Mouse (Mus musculus) kidney, adult 18-20 months (tissue): ENCODE results near the gene Prcd.
"Not testable (repeated sequence)": the region's sequence is repeated elsewhere in the genome, so short reads cannot be mapped to it uniquely, and the experiment has no call there.

ENCODE experiments used
- DNase-seq: peaks from one replicate; pipeline ENCODE4 v3.0.0; 2021

The Prcd gene

DNA sequence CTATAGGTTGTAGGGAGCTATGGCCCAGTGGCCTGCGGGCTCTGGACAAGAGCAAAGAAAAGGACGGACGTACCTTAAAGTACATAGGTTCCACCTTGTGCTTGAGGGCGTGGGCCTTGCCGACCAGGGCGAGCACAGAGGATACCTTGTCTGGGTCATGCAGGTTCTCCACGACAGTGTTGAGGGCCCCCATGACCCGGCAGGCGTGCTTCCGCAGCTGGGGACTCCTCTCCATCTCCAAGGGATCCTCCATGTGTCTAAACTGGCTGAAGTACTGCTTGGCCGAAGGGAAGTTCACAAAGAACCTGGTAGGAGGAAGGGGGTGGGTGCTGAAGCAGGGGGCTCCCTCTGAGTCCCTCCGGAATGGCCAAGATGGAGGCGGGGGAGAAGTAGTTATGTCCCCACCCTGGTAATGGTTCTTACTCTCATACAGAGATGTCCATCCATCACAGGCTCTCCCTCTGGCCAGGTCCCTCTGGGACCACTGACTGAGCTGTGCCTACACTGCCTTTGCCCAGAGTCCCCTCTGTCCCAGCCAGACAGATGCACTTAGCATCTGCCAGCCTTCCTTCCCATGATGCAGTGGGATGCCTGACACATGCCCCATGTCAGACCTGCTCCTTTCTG, 3.5 kb upstream of the Prcd start:
- no peak for DNase-seq

GRCm38 (mm10) chr11:116650811-116651210, 2.5 kb upstream of the Prcd start:
- no peak for DNase-seq

- no peak for DNase-seq
Measured at GRCm38 (mm10) chr11:116651339-116651738, 2.0 kb upstream of the Prcd start.

DNA sequence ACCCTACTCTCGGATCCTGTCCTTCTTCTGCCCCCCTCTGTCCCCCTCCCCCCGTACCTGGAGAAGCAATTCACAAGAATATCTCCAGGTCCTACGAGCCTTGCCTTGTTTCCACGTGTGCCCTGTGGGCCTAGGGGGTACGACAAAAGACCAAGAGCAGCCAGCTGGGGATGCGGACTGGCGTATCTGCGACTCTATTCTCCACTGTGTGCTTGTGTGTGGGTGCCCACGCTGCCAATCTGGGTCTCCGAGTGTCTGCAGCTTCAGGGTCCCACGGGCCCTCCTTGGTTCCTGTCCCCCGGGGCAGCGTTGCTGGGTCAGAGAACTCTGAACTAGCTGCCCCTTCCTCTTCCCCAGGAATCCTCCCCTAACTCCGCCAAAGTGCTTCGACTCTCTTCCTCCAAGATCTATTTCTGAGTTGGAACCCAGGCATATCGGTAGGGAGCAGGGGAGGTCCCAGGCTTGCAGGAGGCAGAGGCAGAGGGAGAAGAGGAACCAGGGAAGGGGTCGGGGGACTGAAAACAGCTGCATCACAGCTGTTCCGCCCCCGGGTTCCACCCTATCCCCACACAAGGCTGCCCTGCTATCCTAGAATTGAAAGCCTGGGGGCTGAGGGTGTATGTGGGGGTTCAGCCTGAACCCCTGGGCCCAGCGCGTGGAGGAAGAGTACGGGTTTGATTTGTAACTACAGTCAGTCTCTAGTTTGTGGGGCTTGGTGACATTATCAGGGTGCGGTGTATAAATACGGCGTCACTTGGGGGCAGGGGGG, 820 bp upstream of the Prcd start:
- no peak for DNase-seq

DNA sequence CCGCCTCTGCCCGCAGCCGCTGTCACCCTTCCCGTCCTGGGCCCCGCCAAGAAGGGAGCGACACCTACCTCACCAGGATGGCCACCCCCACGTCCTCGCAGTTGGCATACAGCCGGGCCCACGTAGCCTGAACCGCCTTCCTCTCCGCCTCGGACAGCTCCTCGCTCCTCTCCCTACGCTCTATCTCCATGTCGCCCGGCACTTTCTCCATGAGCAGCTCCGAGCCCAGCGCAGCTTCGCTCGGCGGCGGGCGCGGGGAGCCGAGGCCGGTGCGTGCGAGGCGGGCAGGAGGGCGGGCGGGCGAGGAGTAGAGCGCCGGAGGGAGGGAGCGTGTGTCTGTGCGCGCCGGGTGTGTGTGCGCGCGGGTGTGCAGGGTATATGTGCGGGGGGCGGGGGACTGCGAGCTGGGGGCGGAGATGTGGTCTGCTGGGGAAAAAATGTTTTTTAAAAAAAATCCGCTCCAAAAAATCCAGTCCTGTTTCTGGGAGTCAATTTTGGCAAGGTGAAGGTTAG, 431 bp downstream of the Prcd start:
- no peak for DNase-seq

DNA sequence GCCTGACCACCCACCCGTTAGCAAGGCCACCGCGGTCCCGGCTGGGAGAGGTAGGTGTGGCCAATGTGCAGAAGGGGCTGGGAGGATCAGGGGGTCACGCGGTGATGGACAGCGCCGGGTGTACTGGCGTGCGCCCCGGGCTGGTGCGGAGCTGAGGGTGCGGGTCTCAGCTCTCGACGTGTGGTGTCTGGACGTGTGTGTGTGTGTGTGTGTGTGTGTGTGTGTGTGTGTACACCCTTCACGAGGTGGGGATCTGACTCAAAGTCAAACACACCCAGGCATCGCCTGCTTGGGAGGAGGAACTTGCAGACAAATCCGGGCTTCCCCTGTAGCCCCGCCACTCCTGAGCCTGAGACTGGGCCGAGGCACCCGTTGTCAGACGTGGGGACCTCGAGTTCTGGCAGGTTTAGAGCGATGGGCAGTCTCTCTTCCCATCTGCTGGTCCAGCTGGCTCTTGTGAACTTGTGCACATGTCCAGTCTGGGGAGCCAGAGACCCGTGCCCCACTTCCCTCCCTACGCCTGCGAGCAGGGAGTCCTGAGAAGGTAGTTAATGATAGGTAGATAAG, 1.0 kb downstream of the Prcd start, which contains the start of gene Cygb:
TSS of gene Cygb (minus strand) at position 59 of the 567 bp plus-strand sequence.
- no peak for DNase-seq

- no peak for DNase-seq
Measured at GRCm38 (mm10) chr11:116656348-116657191, 3.2 kb downstream of the Prcd start.

GRCm38 (mm10) chr11:116657311-116658223, 4.2 kb downstream of the Prcd start:
- peak; percentile 87 for DNase-seq

- no peak for DNase-seq
Measured at GRCm38 (mm10) chr11:116658238-116658637, 4.9 kb downstream of the Prcd start.

GRCm38 (mm10) chr11:116659027-116659621, 5.8 kb downstream of the Prcd start:
- DNase-seq: no peak

DNA sequence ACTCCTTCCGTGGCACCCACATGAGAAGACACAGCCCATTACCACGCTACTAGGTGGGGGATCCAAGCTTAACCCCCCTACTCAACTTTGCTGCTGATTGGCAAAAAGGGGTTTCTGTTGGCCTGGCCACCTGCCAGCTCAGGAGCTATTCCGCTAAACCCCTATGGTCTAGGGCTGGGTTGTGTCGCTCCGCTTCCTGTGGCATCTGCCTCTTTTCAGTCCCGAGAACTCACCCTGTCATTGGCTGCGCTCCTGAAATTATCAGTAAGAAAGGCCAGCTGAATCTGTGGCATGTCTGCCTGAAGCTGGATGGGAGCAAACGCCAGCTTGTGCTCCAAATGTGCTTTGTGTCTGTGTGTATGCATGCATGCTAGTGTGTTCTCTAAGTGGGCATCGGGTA, 6.8 kb downstream of the Prcd start:
- DNase-seq: no peak

DNA sequence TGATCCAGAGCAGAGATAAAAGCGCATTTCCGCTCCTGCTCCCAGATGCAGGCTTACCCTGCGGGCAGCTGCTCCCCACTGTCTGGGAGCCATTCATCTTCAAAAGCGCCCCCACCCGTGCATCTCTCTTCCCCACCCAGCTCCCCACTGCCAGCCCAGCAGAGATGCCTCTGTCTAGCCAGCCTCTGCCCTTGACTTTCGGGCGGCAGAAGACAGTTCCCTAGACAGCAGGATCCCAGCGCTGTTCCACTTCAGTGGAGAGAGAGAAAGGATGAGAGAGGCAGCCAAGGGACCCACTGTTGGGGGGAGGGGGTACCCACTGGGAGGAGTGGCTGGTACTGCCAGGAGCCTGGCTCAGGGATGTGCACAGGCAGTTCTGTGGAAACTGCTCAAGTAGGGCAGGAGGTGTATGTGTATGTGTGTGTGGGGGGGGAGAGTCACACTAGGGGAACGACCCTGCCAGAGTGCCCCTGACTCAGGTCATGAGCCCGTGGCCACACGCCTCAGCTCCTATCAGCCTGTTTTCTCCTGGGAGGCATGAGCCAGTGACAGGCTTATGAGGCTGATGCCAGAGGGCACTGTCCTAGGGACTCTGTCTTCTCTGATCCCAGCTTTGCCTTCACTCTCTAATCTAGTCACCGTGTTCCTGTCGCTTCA, 8.1 kb downstream of the Prcd start:
- DNase-seq: no peak

DNA sequence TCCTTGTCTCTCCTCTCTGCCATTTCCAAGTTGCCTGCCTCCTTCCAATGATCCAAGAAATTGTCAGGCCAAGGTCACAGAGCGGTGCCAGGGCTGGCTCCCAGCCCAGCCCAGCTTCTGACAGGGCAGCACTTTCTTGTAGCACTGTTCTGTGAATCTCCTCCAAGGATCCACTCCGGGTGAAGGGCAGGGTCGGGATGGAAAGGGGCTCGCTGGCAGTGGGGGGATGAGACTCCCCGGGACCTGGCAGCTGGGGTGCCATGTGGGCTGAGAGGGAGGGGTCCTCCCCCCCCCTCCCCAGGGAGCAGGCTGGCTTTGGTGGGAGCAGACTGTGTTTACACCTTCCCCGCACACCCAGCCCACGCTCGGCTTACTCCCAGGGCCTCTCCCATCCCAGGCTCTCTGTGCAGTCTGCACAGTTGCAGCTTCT, 8.6 kb downstream of the Prcd start:
- DNase-seq: peak; percentile 73

DNA sequence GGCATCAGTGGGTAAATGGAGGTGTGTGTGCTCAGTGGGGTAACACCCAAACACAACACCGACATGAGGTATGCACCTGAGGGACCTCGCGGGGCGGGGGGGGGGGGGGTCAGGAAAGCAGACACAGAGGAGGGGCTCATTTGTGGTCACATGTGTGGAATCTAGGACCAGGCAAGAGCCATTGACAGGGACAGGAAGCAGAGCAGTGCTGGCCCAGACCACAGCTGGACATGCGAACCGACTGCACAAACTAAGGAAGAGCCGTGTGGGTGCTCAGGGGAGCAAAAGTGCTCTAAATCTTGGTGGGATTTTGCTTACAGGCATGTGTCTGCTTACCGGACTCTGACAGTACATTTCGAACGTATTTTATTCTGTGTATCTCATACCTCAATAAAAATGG, 12.0 kb downstream of the Prcd start:
- no peak for DNase-seq

GRCm38 (mm10) chr11:116666566-116666965, 13.2 kb downstream of the Prcd start:
- no peak for DNase-seq

GRCm38 (mm10) chr11:116667012-116667411, 13.7 kb downstream of the Prcd start:
- DNase-seq: not testable (repeated sequence)

GRCm38 (mm10) chr11:116667930-116668329, 14.6 kb downstream of the Prcd start:
- no peak for DNase-seq

DNA sequence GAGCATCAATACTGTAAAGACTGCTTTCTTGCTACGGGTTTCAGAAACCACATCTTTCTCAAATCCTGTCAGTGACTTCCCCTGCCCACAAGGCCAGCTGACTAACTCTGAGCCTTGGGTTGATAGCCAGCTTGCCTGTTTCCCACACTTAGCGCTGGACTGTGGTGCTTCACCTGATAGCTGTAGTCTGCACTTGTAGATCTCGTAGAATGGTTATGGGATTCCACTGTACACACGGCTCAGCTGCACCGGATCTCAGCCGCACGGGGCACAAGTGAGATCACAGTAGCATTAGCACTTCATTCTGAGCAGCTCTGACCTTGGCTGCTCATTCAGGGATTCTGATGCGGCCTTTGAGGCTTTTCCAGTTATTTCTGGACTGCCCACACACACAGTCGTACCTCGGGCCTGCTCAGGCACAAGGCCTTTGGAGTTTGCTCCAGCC, 15.1 kb downstream of the Prcd start:
- no peak for DNase-seq

DNA sequence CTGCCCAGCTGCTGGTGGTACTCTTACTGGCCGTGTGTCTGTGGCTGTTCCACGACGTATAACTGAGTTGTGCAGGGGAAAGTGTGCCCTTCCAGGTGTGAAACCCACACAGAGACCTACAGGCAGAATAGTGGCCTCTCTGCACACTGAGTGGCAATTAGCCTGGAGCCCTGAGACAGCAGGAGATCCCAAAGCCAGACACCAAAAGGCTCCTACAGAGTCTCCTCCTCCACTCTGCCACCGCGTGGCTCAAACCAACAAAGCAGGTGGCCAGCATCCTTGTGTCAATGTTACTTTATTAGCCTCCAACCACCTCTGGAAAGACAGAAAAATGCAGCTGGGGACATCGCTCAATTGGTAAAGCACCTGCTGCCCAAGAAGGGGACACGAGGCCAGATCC, 15.5 kb downstream of the Prcd start:
- DNase-seq: peak; percentile 57

- DNase-seq: no peak
Measured at GRCm38 (mm10) chr11:116669316-116669715, 16.0 kb downstream of the Prcd start.
